Mouse (Mus musculus) olfactory bulb, adult 2 months (tissue): ENCODE measurements around the gene Dhrs3. TPM values are rescaled to one million over a fixed set of nuclear protein-coding genes. Genes with fewer than 3 reads are reported as not detected.

Source experiments
- H3K27ac ChIP-seq: fragments of 200-500 bp; 2 replicates; pipeline ENCODE4 v1.5.1; 2012; ENCODE audit warnings: low read depth, low read length; ENCODE audit not compliant: insufficient read depth
- H3K4me1 ChIP-seq: fragments of 200-500 bp; 2 replicates; pipeline ENCODE4 v1.6.1; 2012; ENCODE audit warnings: low read length; ENCODE audit not compliant: control insufficient read depth, insufficient read depth
- H3K4me3 ChIP-seq: fragments of 200-500 bp; 2 replicates; pipeline ENCODE4 v1.5.1; 2012; ENCODE audit warnings: mild to moderate bottlenecking, low read depth, low read length, moderate library complexity; ENCODE audit not compliant: insufficient read depth
- CTCF ChIP-seq: fragments of 200-500 bp; IDR thresholded peaks from 2 replicates; pipeline ENCODE4 v1.5.1; 2012; ENCODE audit warnings: low read depth, mild to moderate bottlenecking, low read length, moderate library complexity; ENCODE audit not compliant: insufficient read depth
- POLR2A ChIP-seq: fragments of 200-500 bp; IDR thresholded peaks from 2 replicates; pipeline ENCODE4 v1.6.1; 2012; ENCODE audit warnings: mild to moderate bottlenecking, low read depth, low read length, moderate library complexity; ENCODE audit not compliant: insufficient read depth
- WGBS: fragments of 180-500 bp; shearing (Covaris S2); methylation state at CpG from one replicate; pipeline ENCODE4 v1.1.7; 2018; 5-methylcytosine and 5-hydroxymethylcytosine counted together
- polyA plus RNA-seq: library from polyadenylated mRNA; stranded (reverse); fragments of >200 nt; gene quantifications from 2 replicates; pipeline ENCODE4 v1.2.4, GENCODE M21; 2012; ENCODE audit warnings: low replicate concordance; ENCODE audit not compliant: missing spikeins, insufficient read depth, insufficient read length

The Dhrs3 gene
- polyA plus RNA-seq, 1 experiment: not detected

- no peaks in the 10 kb centered on the region for H3K4me1 ChIP-seq
- 52% methylated on average over 4 of the region's 4 CpGs for WGBS
- no peak for TF ChIP-seq POLR2A
- no peak for TF ChIP-seq CTCF
These were observed 64.6 kb downstream of the Dhrs3 start for GRCm38 (mm10) chr4:144957186-144957585.

GRCm38 (mm10) chr4:144957721-144958120 lies 65.1 kb downstream of the Dhrs3 start:
- Histone ChIP-seq H3K4me3 (no peak overlapping the region), H3K4me1 (no peaks in the 10 kb centered on the region), H3K27ac (no peak overlapping the region)
- no peak for TF ChIP-seq CTCF
- no peak for TF ChIP-seq POLR2A
- WGBS: 69% methylated on average over 2 of the region's 2 CpGs

More at GRCm38 (mm10) chr4:144957186-144957585, 64.6 kb downstream of the Dhrs3 start:
- no peak overlapping the region for H3K27ac ChIP-seq
- no peak overlapping the region for H3K4me3 ChIP-seq

DNA sequence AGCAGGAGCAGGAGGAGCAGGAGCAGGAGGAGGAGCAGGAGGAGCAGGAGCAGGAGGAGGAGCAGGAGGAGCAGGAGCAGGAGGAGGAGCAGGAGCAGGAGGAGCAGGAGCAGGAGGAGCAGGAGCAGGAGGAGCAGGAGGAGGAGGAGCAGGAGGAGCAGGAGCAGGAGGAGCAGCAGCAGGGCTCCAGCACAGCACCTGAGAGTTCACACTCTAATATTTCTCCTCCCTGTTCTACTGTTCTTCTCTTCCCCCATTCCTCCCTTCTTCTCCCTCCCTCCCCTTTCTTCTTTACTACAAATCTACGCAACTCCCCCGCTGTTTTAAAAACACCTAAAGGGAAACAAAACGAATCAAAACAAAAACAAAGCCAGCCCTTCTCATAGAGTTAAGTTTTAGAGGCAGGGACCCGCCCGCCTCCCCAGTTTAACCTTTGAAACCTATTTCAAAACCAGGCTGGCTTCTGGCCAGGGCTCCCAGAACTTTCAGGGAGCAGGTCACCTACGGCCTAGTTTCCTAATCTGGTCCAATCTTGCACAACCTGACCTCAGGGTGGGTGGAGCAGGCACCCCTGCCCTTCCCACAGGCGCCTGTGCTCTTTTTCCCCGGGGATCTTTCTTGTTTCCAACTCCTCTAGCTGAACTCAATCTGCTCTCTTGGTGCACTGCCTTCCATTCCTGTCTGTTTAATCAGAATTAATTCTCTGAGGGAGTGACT lies 67.7 kb downstream of the Dhrs3 start:
- TF ChIP-seq CTCF: no peak
- no peak for TF ChIP-seq POLR2A
- WGBS: 62% methylated on average over 8 of the region's 8 CpGs
- no peak overlapping the region for H3K4me3 ChIP-seq
- H3K27ac ChIP-seq: no peak overlapping the region
- H3K4me1 ChIP-seq: no peaks in the 10 kb centered on the region

DNA sequence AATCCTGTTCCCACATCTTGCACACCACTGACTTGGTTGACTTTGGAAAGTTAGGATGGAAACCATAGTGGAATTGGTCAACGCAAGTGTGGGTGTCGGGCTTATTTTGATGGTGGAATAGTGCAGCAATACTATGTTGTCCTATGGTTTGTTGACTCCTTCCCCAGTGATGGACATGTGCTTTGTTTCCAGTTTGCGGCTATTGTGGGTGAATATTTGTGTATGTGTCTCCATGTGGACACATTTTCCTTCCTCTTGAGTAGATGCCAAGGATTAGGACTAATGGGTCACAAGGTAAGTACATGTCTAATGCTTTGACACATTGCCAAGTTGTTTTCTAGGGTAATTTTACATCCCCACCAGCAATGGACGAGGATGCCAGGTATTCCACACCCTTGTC lies 68.6 kb downstream of the Dhrs3 start:
- Histone ChIP-seq H3K27ac (no peak overlapping the region), H3K4me3 (no peak overlapping the region), H3K4me1 (no peaks in the 10 kb centered on the region)
- no peak for TF ChIP-seq POLR2A
- no peak for TF ChIP-seq CTCF
- WGBS: 81% methylated on average over 4 of the region's 4 CpGs

GRCm38 (mm10) chr4:144961696-144962095 lies 69.1 kb downstream of the Dhrs3 start:
- no peak overlapping the region for H3K4me3 ChIP-seq
- TF ChIP-seq POLR2A: no peak
- no peak for TF ChIP-seq CTCF
- 70% methylated on average over 3 of the region's 3 CpGs for WGBS
- no peak overlapping the region for H3K27ac ChIP-seq
- H3K4me1 ChIP-seq: no peaks in the 10 kb centered on the region

GRCm38 (mm10) chr4:144965255-144965654 lies 72.6 kb downstream of the Dhrs3 start:
- WGBS: 79% methylated on average over 2 of the region's 2 CpGs
- TF ChIP-seq POLR2A (no peak), CTCF (no peak)
- no peak overlapping the region for H3K4me3 ChIP-seq
- no peak overlapping the region for H3K27ac ChIP-seq
- no peaks in the 10 kb centered on the region for H3K4me1 ChIP-seq

DNA sequence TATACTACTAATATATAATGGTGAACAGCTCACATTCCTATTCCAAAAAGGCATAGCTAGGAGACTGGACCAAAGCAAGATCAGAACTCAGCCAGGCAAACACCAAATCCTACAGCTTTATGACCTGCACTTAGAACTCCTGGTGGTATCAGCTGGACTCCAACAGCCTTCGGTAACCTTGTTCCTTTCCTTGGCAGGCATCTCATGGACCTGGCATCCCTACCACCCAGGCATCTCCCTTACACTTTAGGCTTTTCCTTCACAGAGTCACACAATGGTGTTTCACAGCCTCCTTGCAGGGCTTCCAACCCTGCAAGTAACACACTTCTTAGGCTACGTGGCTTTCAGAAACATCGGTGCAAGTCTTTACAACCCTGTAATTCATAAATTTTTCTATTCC lies 75.7 kb downstream of the Dhrs3 start:
- Histone ChIP-seq H3K27ac (no peak overlapping the region), H3K4me1 (no peaks in the 10 kb centered on the region), H3K4me3 (no peak overlapping the region)
- WGBS: 75% methylated on average over 3 of the region's 3 CpGs
- TF ChIP-seq CTCF: no peak

DNA sequence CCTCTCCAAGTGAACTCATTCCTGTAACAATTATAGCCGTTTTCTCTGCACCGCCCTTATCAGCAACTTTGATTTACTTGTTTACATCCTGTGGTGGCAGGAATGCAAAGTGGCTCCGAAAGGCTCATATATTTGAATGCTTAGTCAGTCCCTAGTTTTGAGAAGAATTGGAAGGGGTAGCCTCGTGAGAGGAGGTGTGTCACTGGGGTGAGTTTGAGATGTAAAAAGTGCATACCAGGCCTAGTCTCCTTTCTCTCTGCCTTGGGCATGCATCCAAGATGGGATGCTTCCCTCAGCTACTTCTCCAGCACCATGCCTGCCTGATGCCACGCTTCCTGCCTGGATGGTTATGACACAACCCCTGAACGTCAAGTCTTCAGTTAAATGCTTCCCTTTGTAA lies 76.4 kb downstream of the Dhrs3 start:
- no peaks in the 10 kb centered on the region for H3K4me1 ChIP-seq
- no peak overlapping the region for H3K27ac ChIP-seq
- no peak overlapping the region for H3K4me3 ChIP-seq
- 53% methylated on average over 6 of the region's 6 CpGs for WGBS
- TF ChIP-seq POLR2A (no peak), CTCF (no peak)

DNA sequence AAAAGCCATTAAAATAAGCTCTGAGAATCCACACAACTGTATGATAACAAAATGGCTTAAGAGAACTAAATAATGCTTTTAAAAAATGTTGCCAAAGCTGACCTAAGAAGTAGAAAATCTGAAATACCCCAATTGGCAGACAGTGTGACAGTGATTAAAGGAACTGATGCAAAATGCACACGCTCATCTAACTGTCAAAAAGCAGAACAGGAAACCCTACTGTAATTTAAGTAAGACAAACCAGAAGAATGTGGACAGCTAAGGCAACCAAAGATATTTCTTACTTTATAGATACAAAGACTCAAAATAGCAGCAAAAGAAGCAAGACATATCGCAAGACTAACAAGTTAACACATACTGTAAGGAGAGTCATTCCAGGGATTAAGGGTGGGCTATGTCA lies 78.4 kb downstream of the Dhrs3 start:
- no peaks in the 10 kb centered on the region for H3K4me1 ChIP-seq
- no peak for TF ChIP-seq CTCF
- TF ChIP-seq POLR2A: no peak
- no peak overlapping the region for H3K27ac ChIP-seq
- H3K4me3 ChIP-seq: no peak overlapping the region
- 93% methylated on average over 2 of the region's 2 CpGs for WGBS
